Mouse (Mus musculus) G1E (cell line): ENCODE measurements at regions not wholly inside any gene's neighbourhood (a gene's known extent, or its start where the extent isn't known, plus 50 kb on each side); places are given as distances from the start of the nearest gene placed in this dataset.

ENCODE experiments used
- CTCF ChIP-seq: IDR thresholded peaks from 2 replicates; pipeline ENCODE4 v1.5.1; 2012; ENCODE audit warnings: low read depth, low read length, inconsistent platforms, mixed read lengths
- GATA1 ChIP-seq: IDR thresholded peaks from 2 replicates; pipeline ENCODE4 v1.6.1; 2012; ENCODE audit warnings: borderline replicate concordance, low read length, inconsistent platforms, mixed read lengths
- GATA2 ChIP-seq: IDR thresholded peaks from 2 replicates; pipeline ENCODE4 v1.6.1; 2012; ENCODE audit warnings: low read depth, low read length, inconsistent platforms, borderline replicate concordance
- POLR2AphosphoS5 ChIP-seq: IDR thresholded peaks from 2 replicates; pipeline ENCODE4 v1.6.1; 2012; ENCODE audit warnings: low read depth, low read length, inconsistent platforms; ENCODE audit not compliant: insufficient replicate concordance
- TAL1 ChIP-seq: conservative IDR thresholded peaks from 2 replicates; pipeline ENCODE4 v1.6.1; 2012; ENCODE audit warnings: low read depth, low read length, inconsistent platforms, mixed read lengths

- TF ChIP-seq CTCF (no peak), POLR2AphosphoS5 (no peak), GATA1 (no peak), TAL1 (no peak), GATA2 (no peak)
Observed at GRCm38 (mm10) chr3:50758106-50758505, 314.7 kb upstream of the Slc7a11 start.
